Mouse (Mus musculus) liver, adult 2 months (tissue): Measurements from ENCODE around the gene Fmo6.

Experiments
- CTCF ChIP-seq: fragments of 200-500 bp; IDR thresholded peaks from 2 replicates; pipeline ENCODE4 v1.5.1; 2011; ENCODE audit warnings: low read depth, low read length, control low read depth
- POLR2A ChIP-seq: fragments of 200-500 bp; IDR thresholded peaks from 2 replicates; pipeline ENCODE4 v1.6.1; 2011; ENCODE audit warnings: low read length, control low read depth; ENCODE audit not compliant: insufficient read depth; ENCODE audit errors: extremely low read depth

- no peak for TF ChIP-seq CTCF
- no peak for TF ChIP-seq POLR2A
Measured at GRCm38 (mm10) chr1:162937415-162937814, at the start of gene Fmo6.
